Mouse (Mus musculus): ENCODE results near the gene Olfr715.
"Not testable (repeated sequence)": the region's sequence is repeated elsewhere in the genome, so short reads cannot be mapped to it uniquely, and the experiment has no call there.

The Olfr715 gene

GRCm38 (mm10) chr7:107130983-107131382 lies at the start of gene Olfr715:
TSS of gene Olfr715 (minus strand) at chr7:107131083.
- DNase-seq (ENCODE audit: low spot score): not testable (repeated sequence)

- no peak for DNase-seq (ENCODE audit: low spot score)
Measured at GRCm38 (mm10) chr7:107180406-107180805, 49.5 kb upstream of the Olfr715 start.

DNA sequence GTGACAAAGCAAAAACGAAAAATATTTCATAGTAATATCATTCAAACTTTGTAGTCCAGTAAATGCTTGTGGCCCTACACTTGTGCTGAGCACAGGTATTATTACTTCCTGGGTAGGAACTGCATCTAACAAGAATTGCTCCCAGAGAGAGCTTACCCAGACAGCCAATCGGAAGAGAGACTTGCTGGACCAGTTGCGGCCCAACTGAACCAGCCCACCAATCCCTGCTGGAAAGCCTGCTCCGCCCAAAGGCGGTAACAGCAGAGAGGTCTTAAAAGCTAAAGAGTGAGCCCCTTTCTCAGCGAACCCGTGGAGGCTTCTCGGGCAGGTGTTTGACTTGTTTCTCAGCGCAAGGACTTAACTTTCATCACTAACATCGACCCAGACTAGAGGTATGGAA lies 35.8 kb upstream of the Olfr715 start, which contains the start of gene Nlrp14:
Gene Nlrp14 (plus strand): TSS at position 301 of the 400 bp plus-strand sequence.
- no peak for DNase-seq (ENCODE audit: low spot score)

DNA sequence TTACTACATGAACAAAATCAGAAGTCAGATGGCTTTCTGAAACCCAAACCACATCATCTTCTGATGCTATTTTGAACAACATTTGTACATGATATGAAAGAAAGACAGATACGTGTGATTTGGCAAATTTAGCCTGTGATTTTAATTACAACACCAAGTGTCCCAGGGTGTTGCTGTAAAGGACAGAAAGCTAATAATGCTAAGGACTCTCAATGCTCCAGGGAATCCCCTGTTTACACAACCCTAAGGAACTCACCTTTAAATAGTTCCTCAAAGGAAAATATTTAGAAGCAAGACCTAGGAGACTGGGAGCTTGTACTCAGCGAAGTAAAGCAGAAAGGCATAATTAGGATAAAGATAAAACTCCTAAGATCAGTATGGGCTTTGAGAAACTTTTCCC lies 7.1 kb upstream of the Olfr715 start, which contains the start of gene Olfr716:
Gene Olfr716 (plus strand): TSS at position 301 of the 400 bp plus-strand sequence.
- not testable (repeated sequence) for DNase-seq (ENCODE audit: low spot score)

GRCm38 (mm10) chr7:107110269-107110668 lies 20.6 kb downstream of the Olfr715 start, which contains the start of gene Olfr715b:
TSS of gene Olfr715b (minus strand) at chr7:107110369.
- not testable (repeated sequence) for DNase-seq (ENCODE audit: low spot score)

DNA sequence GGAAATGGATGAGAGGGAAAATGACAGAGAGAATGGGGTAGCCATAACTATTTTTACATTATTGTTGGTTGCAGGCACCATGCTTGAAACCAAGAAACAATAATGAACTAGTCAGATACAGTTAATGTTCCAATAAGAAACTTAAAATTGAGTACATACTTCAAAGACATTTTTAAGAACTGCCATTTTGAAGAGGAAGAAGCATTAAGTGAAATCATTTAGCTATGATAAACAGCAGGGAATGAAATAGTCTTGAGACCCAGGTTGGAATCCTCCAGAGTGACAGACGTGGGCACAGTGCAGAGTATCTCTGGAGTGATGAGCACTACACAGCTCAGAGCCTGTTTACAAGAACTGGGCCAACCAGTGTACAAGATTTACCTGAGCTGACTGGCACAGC lies 38.0 kb downstream of the Olfr715 start, which contains the start of gene Olfr17:
Gene Olfr17 (plus strand): TSS at position 301 of the 400 bp plus-strand sequence.
- DNase-seq (ENCODE audit: low spot score): no peak
